Mouse (Mus musculus): ENCODE measurements around the gene Pou5f1. TPM values are rescaled to one million over a fixed set of nuclear protein-coding genes. Genes with fewer than 3 reads are reported as not detected.
"Not testable (repeated sequence)": the region's sequence is repeated elsewhere in the genome, so short reads cannot be mapped to it uniquely, and the experiment has no call there.

Gene Pou5f1
- polyA plus RNA-seq (2011; ENCODE audit: insufficient read depth, insufficient read length, low read depth, missing spikeins): 397 and 429 TPM in 2 replicates

- H3K27ac ChIP-seq (ENCODE audit: insufficient read depth, low read length): peak within 1 kb of the TSS; percentile 99
- peak within 1 kb of the TSS; percentile 97 for H3K4me3 ChIP-seq (ENCODE audit: low read depth, low read length)
- H3K9me3 ChIP-seq (replicated peaks; ENCODE audit: control insufficient read depth, insufficient read depth, low read length, poor library complexity, severe bottlenecking): no peaks in the 10 kb centered on the region
- H3K36me3 ChIP-seq (ENCODE audit: control insufficient read depth, insufficient read depth, low read length, poor library complexity, severe bottlenecking): peaks cover 7% of the 10 kb centered on the region
- H3K27me3 ChIP-seq (ENCODE audit: control insufficient read depth, insufficient read depth, low read length, poor library complexity, severe bottlenecking): no peaks in the 10 kb centered on the region
- TF ChIP-seq POLR2A (IDR thresholded peaks at IDR 0.05; ENCODE audit: insufficient read depth, low read length): peak; percentile 48
- peak; percentile 86; the same call in 1 of the 2 replicates for TF ChIP-seq EP300 (IDR thresholded peaks at IDR 0.05; ENCODE audit: insufficient read depth, low read depth, low read length)
- no peak for TF ChIP-seq CTCF (IDR thresholded peaks at IDR 0.05; ENCODE audit: low read depth, low read length)
- peak within 1 kb of the TSS; percentile 75 for H3K9ac ChIP-seq (ENCODE audit: low read depth, poor library complexity, severe bottlenecking)
- H3K4me1 ChIP-seq (ENCODE audit: control insufficient read depth, insufficient read depth, low read length): peaks cover 4% of the 10 kb centered on the region
Measured at GRCm38 (mm10) chr17:35505776-35506175, at the start of gene Pou5f1. Pou5f1 (plus strand) TSS chr17:35506018.

- H3K9ac ChIP-seq (ENCODE audit: low read depth, poor library complexity, severe bottlenecking); H3K9me3 ChIP-seq (replicated peaks; ENCODE audit: control insufficient read depth, insufficient read depth, low read length, poor library complexity, severe bottlenecking); H3K4me3 ChIP-seq (ENCODE audit: low read depth, low read length); H3K4me1 ChIP-seq (ENCODE audit: control insufficient read depth, insufficient read depth, low read length); H3K27me3 ChIP-seq (ENCODE audit: control insufficient read depth, insufficient read depth, low read length, poor library complexity, severe bottlenecking); H3K36me3 ChIP-seq (ENCODE audit: control insufficient read depth, insufficient read depth, low read length, poor library complexity, severe bottlenecking); H3K27ac ChIP-seq (ENCODE audit: insufficient read depth, low read length): not testable (repeated sequence)
Measured at GRCm38 (mm10) chr17:35458247-35458646, 47.6 kb upstream of the Pou5f1 start.

- not testable (repeated sequence) for H3K9ac ChIP-seq (ENCODE audit: low read depth, poor library complexity, severe bottlenecking); H3K27me3 ChIP-seq (ENCODE audit: control insufficient read depth, insufficient read depth, low read length, poor library complexity, severe bottlenecking); H3K9me3 ChIP-seq (replicated peaks; ENCODE audit: control insufficient read depth, insufficient read depth, low read length, poor library complexity, severe bottlenecking); H3K36me3 ChIP-seq (ENCODE audit: control insufficient read depth, insufficient read depth, low read length, poor library complexity, severe bottlenecking); H3K4me3 ChIP-seq (ENCODE audit: low read depth, low read length); H3K27ac ChIP-seq (ENCODE audit: insufficient read depth, low read length); H3K4me1 ChIP-seq (ENCODE audit: control insufficient read depth, insufficient read depth, low read length)
Measured at GRCm38 (mm10) chr17:35460513-35461341, 45.1 kb upstream of the Pou5f1 start.

GRCm38 (mm10) chr17:35465651-35466050 is 40.2 kb upstream of the Pou5f1 start:
- not testable (repeated sequence) for H3K36me3 ChIP-seq (ENCODE audit: control insufficient read depth, insufficient read depth, low read length, poor library complexity, severe bottlenecking); H3K9ac ChIP-seq (ENCODE audit: low read depth, poor library complexity, severe bottlenecking); H3K4me1 ChIP-seq (ENCODE audit: control insufficient read depth, insufficient read depth, low read length); H3K4me3 ChIP-seq (ENCODE audit: low read depth, low read length); H3K9me3 ChIP-seq (replicated peaks; ENCODE audit: control insufficient read depth, insufficient read depth, low read length, poor library complexity, severe bottlenecking); H3K27ac ChIP-seq (ENCODE audit: insufficient read depth, low read length)
- TF ChIP-seq CTCF (IDR thresholded peaks at IDR 0.05; ENCODE audit: low read depth, low read length): peak; percentile 74
- H3K27me3 ChIP-seq (ENCODE audit: control insufficient read depth, insufficient read depth, low read length, poor library complexity, severe bottlenecking): peaks cover 13% of the 10 kb centered on the region

- not testable (repeated sequence) for H3K36me3 ChIP-seq (ENCODE audit: control insufficient read depth, insufficient read depth, low read length, poor library complexity, severe bottlenecking); H3K4me1 ChIP-seq (ENCODE audit: control insufficient read depth, insufficient read depth, low read length); H3K9me3 ChIP-seq (replicated peaks; ENCODE audit: control insufficient read depth, insufficient read depth, low read length, poor library complexity, severe bottlenecking); H3K27ac ChIP-seq (ENCODE audit: insufficient read depth, low read length); H3K9ac ChIP-seq (ENCODE audit: low read depth, poor library complexity, severe bottlenecking); H3K4me3 ChIP-seq (ENCODE audit: low read depth, low read length)
- peaks cover 14% of the 10 kb centered on the region for H3K27me3 ChIP-seq (ENCODE audit: control insufficient read depth, insufficient read depth, low read length, poor library complexity, severe bottlenecking)
Measured at GRCm38 (mm10) chr17:35468936-35469335, 36.9 kb upstream of the Pou5f1 start.

GRCm38 (mm10) chr17:35469842-35470751 is 35.7 kb upstream of the Pou5f1 start, which contains the start of gene H2-Q10:
H2-Q10 (plus strand) TSS chr17:35470089.
- Histone ChIP-seq H3K27me3 (ENCODE audit: control insufficient read depth, insufficient read depth, low read length, poor library complexity, severe bottlenecking) (peaks cover 14% of the 10 kb centered on the region), H3K36me3 (ENCODE audit: control insufficient read depth, insufficient read depth, low read length, poor library complexity, severe bottlenecking) (no peaks in the 10 kb centered on the region), H3K27ac (ENCODE audit: insufficient read depth, low read length) (no peak within 1 kb of the TSS), H3K4me1 (ENCODE audit: control insufficient read depth, insufficient read depth, low read length) (no peaks in the 10 kb centered on the region), H3K9ac (ENCODE audit: low read depth, poor library complexity, severe bottlenecking) (peak within 1 kb of the TSS; percentile 75), H3K4me3 (ENCODE audit: low read depth, low read length) (peak within 1 kb of the TSS; percentile 69), H3K9me3 (replicated peaks; ENCODE audit: control insufficient read depth, insufficient read depth, low read length, poor library complexity, severe bottlenecking) (no peaks in the 10 kb centered on the region)
- TF ChIP-seq POLR2A (IDR thresholded peaks at IDR 0.05; ENCODE audit: insufficient read depth, low read length) (no peak), CTCF (IDR thresholded peaks at IDR 0.05; ENCODE audit: low read depth, low read length) (no peak), EP300 (IDR thresholded peaks at IDR 0.05; ENCODE audit: insufficient read depth, low read depth, low read length) (no peak)

All from ES-Bruce4 (cell line).